Mouse (Mus musculus): ENCODE data around the gene Necab3.

DNA sequence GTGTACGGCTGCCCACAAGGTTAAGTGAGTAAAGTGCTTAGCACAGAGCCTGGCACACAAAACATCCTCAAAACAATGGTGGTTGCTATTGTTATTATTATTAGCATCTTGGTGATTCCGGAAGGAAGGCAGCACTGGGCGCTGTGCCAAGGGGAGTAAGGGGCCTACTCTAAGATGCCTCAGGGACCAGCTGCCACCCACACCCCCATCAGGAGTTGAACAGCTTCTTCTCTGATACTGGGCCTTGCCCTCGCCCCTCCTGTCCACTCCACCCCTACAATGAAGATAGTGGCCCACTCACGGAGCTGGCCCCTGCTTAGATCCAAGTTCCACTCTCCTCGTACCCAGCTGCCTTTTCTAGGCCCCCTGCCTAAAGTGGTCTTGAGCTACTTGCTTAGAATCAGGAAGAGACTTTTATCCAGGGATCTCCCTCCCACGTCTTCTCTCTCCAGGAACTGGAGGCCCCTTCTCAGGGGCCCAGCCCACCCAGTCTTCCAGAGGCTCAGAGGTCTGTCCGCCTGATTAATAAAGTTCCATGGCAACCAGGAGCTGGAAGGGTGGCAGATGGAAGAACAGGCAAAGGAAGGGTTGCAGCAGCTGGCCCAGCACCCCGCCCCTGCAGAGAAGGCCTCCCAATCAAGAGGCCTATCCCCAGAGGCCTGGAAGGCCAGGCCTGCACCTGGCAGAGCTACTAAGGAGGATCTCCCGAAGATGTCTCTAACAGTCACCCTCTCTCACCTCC lies 9.8 kb upstream of the Necab3 start:
- TF ChIP-seq POLR2A (IDR thresholded peaks at IDR 0.05; ENCODE audit: borderline replicate concordance, low read depth, low read length) = no peak
- TF ChIP-seq CTCF (IDR thresholded peaks at IDR 0.05; ENCODE audit: low read depth, low read length) = no peak

Data from bone marrow macrophage, adult 2 months (primary cell).